Mouse (Mus musculus): ENCODE measurements around the gene Speg. TPM values are rescaled to one million over a fixed set of nuclear protein-coding genes. Genes with fewer than 3 reads are reported as not detected.

The Speg gene
- polyA plus RNA-seq, 1 experiment from 2014 or later: 18.6 TPM

DNA sequence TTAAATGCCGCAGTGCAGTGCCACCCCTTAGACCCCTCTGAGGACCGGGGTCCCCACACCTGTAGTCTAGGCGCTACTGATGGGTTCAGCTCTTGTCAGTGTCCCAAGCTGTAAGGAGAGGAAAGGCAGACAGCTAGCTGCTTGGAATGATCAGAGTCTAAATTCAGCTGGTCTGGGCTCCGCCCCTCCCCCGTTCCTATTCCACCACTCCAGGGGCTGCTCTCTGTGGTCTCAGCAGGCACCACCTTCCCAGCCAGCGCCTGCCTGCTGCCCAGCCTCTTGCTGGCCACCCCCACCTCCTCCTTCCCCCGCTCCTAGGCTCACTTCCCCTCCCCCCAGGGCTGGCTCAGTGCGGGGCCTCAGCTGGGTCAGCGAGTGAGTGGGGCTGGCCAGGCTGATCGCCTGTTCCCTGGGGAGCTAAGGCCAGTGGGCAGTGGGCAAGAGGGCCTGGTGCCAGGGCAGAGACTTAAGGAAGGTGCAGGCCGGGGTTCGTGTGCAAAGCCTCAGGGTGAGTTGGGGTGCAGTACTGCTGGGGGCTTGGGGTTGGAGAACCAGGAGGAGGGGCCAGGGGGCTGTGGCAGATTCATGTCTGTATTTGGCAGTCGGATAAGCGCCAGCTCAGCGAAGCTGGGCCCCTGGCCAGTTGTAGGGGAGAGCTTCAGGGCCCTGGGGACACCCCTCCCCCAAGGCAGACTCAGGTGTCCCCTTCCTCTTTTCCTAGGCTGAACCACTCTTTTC is 24.8 kb downstream of the Speg start:
- Histone ChIP-seq H3K27me3 (no peaks in the 10 kb centered on the region), H3K36me3 (peaks cover 38% of the 10 kb centered on the region)

DNA sequence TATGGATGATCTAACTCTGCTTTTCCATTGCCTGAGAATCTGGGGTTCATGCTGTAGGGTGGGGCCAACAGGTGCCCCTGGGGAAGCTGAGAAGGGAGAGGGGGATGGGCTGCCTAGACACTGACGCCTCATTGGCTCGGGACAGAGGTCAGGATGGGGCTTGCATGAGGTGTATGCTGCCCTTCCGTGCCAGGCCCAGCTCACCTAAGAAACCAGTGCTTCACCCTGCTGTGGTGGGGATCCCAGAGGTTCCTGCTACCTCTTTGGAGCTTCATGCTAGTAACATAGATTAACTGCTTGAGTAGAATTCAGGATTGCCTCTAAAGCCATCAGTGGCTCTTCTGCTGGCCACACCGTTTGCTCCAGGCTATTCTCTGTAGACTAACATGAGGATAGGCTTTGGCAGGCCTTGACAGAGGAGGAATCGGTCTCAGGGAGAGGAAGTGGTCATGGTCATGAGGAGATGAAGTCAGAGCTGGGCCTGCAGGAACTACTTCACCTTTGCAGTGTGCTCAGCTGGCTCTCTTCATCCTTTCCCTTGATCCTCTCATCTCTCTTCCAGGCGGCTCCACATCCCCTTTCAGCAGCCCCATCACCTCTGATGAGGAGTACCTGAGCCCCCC is 25.5 kb downstream of the Speg start:
- 43% methylated on average over 6 of the region's 6 CpGs for WGBS
- no peaks in the 10 kb centered on the region for H3K27me3 ChIP-seq
- no peaks in the 10 kb centered on the region for H3K9me3 ChIP-seq (replicated peaks)
- 0 out of 2 replicates have a peak overlapping the region, but pooled peaks have one; percentile 12 for H3K4me3 ChIP-seq (replicated peaks)
- peaks cover 24% of the 10 kb centered on the region for H3K4me1 ChIP-seq
- peak overlapping the region; percentile 29 for H3K4me2 ChIP-seq (replicated peaks)
- no peak overlapping the region for H3K9ac ChIP-seq
- H3K27ac ChIP-seq (replicated peaks): no peak overlapping the region
- ATAC-seq (ENCODE audit: insufficient number of reproducible peaks, low FRiP score, low TSS enrichment, low read depth): no peak; the same call in 1 of the 2 replicates
- H3K36me3 ChIP-seq: peaks cover 37% of the 10 kb centered on the region

More for the DNA sequence above, 24.8 kb downstream of the Speg start:
- no peak overlapping the region for H3K9ac ChIP-seq
- H3K4me1 ChIP-seq: peaks cover 24% of the 10 kb centered on the region
- H3K27ac ChIP-seq (replicated peaks): peak overlapping the region; percentile 58; the same call in 1 of the 2 replicates
- peak overlapping the region; percentile 29 for H3K4me2 ChIP-seq (replicated peaks)
- H3K9me3 ChIP-seq (replicated peaks): no peaks in the 10 kb centered on the region
- peak overlapping the region; percentile 12; the same call in 1 of the 2 replicates for H3K4me3 ChIP-seq (replicated peaks)
- 11% methylated on average over 15 of the region's 15 CpGs for WGBS
- ATAC-seq (ENCODE audit: insufficient number of reproducible peaks, low FRiP score, low TSS enrichment, low read depth): peak; percentile 86

DNA sequence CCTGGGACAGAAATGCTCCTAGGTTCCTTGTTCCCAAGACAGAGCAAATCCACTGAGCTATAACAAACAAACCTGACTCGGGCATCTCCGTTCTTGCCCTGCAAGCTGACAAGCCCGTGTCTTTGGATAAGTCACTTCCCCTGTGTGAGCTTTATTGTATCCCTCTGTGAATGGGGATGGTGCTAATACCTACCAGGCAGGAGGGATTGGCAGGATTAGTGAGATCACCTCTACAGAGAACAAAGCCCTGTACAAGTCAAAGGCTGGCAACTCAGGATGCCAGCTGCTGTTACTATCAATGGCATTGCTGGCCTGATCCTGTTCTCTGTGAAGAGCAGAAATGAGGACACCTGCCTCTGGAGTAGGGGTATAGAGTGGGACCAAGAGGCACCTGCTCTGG is 30.4 kb downstream of the Speg start:
- H3K4me2 ChIP-seq (replicated peaks): no peak overlapping the region
- ATAC-seq (ENCODE audit: insufficient number of reproducible peaks, low FRiP score, low TSS enrichment, low read depth): no peak
- 83% methylated on average over 3 of the region's 3 CpGs for WGBS
- peaks cover 43% of the 10 kb centered on the region for H3K36me3 ChIP-seq
- H3K9ac ChIP-seq: no peak overlapping the region
- no peak overlapping the region for H3K27ac ChIP-seq (replicated peaks)
- no peaks in the 10 kb centered on the region for H3K27me3 ChIP-seq
- peaks cover under 1% of the 10 kb centered on the region for H3K4me1 ChIP-seq
- H3K9me3 ChIP-seq (replicated peaks): no peaks in the 10 kb centered on the region
- no peak overlapping the region for H3K4me3 ChIP-seq (replicated peaks)

DNA sequence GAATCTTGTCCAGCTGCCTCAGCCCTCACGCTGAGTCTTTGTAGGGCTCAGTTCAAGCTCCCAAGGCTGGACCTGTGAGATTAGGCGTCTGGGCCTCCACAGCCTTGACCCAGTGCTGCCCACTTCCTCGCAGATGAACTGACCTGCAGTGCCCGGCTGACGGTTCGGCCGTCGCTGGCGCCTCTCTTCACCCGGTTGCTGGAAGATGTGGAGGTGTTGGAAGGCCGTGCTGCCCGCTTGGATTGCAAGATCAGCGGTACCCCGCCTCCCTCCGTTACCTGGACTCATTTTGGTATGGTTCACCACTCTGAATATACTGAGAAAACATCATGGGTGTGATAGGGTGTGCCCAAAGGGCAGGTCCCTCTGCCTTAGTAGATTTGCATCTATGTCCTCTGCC is 31.1 kb downstream of the Speg start:
- Histone ChIP-seq H3K4me3 (replicated peaks) (no peak overlapping the region), H3K36me3 (peaks cover 41% of the 10 kb centered on the region), H3K27me3 (no peaks in the 10 kb centered on the region), H3K9ac (no peak overlapping the region), H3K4me2 (replicated peaks) (no peak overlapping the region), H3K9me3 (replicated peaks) (no peaks in the 10 kb centered on the region), H3K27ac (replicated peaks) (no peak overlapping the region), H3K4me1 (no peaks in the 10 kb centered on the region)
- WGBS: 91% methylated on average over 15 of the region's 15 CpGs
- ATAC-seq (ENCODE audit: insufficient number of reproducible peaks, low FRiP score, low TSS enrichment, low read depth): no peak

DNA sequence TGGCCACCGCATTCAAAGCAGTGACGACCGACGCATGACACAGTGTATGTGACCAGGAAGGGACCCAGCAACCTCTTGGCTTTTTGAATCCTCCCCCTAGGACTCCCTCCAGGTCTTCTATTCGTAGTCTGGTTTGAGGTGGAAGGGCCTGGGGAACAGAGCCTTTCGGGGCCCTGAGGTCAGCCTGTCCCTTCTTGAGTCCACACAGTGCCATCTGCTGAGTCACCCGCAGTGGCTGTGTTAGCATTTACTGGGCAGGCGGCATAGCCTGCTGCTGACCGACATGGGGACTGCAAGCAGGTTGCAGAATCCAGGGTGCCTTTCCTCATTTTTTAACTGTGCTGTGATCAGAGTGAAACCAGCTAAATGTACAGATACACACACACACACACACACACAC is 32.0 kb downstream of the Speg start:
- no peaks in the 10 kb centered on the region for H3K4me1 ChIP-seq
- H3K9ac ChIP-seq: no peak overlapping the region
- no peak overlapping the region for H3K4me2 ChIP-seq (replicated peaks)
- H3K36me3 ChIP-seq: peaks cover 32% of the 10 kb centered on the region
- no peak overlapping the region for H3K4me3 ChIP-seq (replicated peaks)
- no peaks in the 10 kb centered on the region for H3K9me3 ChIP-seq (replicated peaks)
- no peak for ATAC-seq (ENCODE audit: insufficient number of reproducible peaks, low FRiP score, low TSS enrichment, low read depth)
- WGBS: 93% methylated on average over 9 of the region's 9 CpGs
- H3K27me3 ChIP-seq: no peaks in the 10 kb centered on the region
- no peak overlapping the region for H3K27ac ChIP-seq (replicated peaks)

DNA sequence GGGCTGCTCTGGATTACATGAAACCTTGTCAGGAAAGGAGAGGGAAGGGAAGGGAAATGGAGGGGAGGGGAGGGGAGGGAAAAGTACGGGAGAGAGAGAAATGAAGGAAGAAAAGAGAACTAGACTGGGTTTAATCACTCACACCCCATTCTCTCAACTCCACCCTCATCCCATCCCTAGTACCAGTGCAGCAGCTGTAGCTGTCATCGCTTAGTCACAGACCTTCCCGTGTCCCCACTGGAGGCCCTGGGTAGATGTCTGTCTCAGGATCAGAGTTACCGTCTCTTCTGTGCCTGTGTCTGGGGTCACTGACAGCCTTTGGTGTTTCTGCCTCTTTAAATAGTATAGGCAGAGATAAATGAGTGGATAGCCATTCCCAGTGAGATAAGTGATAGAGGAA is 33.1 kb downstream of the Speg start:
- WGBS: 62% methylated on average over 4 of the region's 4 CpGs
- Histone ChIP-seq H3K4me1 (no peaks in the 10 kb centered on the region), H3K9me3 (replicated peaks) (no peaks in the 10 kb centered on the region), H3K9ac (no peak overlapping the region), H3K4me2 (replicated peaks) (no peak overlapping the region), H3K27ac (replicated peaks) (no peak overlapping the region), H3K36me3 (peaks cover 23% of the 10 kb centered on the region), H3K27me3 (no peaks in the 10 kb centered on the region), H3K4me3 (replicated peaks) (no peak overlapping the region)
- ATAC-seq (ENCODE audit: insufficient number of reproducible peaks, low FRiP score, low TSS enrichment, low read depth): no peak

DNA sequence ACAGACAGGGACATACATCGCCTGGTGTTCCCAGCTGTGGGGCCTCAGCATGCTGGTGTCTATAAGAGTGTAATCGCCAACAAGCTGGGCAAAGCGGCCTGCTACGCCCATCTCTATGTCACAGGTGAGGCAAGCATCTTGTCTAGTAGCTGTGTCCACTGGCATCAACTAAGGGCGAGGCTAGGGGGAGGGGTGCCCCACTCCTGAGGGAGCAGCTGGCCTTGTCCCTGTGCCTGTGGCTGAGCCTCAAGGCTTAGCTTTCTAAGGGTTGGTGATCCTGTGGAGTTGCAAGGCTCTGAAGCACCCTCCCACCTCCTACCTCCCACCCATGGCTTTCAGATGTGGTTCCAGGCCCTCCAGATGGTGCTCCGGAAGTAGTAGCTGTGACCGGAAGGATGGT is 34.9 kb downstream of the Speg start:
- H3K27me3 ChIP-seq: no peaks in the 10 kb centered on the region
- no peak overlapping the region for H3K4me2 ChIP-seq (replicated peaks)
- H3K36me3 ChIP-seq: peaks cover 19% of the 10 kb centered on the region
- no peak for ATAC-seq (ENCODE audit: insufficient number of reproducible peaks, low FRiP score, low TSS enrichment, low read depth)
- no peaks in the 10 kb centered on the region for H3K4me1 ChIP-seq
- H3K4me3 ChIP-seq (replicated peaks): no peak overlapping the region
- no peaks in the 10 kb centered on the region for H3K9me3 ChIP-seq (replicated peaks)
- WGBS: 85% methylated on average over 7 of the region's 7 CpGs
- no peak overlapping the region for H3K9ac ChIP-seq
- H3K27ac ChIP-seq (replicated peaks): no peak overlapping the region

DNA sequence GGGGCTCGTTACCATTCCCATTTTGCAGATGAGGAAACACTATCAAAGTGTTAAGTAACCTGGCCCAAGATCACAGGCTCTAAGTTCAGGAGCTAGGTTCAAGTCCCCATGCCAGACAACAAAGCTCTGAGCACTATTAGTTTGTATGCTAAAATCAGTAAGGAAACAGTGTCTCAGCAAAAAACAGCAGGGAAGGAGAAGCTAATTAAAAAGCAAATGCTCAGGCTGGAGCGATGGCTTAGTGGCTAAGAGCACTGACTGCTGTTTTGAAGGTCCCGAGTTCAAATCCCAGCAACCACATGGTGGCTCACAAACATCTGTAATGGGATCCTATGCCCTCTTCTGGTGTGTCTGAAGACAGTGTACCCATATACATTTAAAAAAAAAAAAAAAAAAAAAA is 37.1 kb downstream of the Speg start:
- WGBS: 96% methylated on average over 3 of the region's 3 CpGs
- Histone ChIP-seq H3K4me3 (replicated peaks) (no peak overlapping the region), H3K27ac (replicated peaks) (no peak overlapping the region), H3K9me3 (replicated peaks) (no peaks in the 10 kb centered on the region), H3K36me3 (peaks cover 19% of the 10 kb centered on the region), H3K27me3 (no peaks in the 10 kb centered on the region), H3K4me1 (no peaks in the 10 kb centered on the region), H3K4me2 (replicated peaks) (no peak overlapping the region), H3K9ac (no peak overlapping the region)
- no peak for ATAC-seq (ENCODE audit: insufficient number of reproducible peaks, low FRiP score, low TSS enrichment, low read depth)

DNA sequence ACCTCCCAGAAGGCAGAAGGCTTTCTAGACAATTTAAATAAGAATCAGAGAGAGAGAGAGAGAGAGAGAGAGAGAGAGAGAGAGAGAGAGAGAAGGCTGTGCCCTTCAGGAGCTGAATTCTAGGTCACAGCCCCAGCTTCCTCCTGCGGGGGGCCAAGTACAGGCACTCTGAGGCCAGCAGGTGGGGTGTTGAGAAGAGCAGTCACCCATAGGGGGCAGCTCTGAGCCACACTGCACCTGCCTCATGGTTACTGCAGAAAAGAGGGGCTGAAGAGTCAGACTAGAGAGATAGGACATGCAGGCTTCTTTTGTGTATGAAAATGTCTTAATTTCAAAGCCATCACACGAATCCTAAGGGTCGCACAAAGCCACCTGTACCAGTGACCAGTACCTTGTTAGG is 38.7 kb downstream of the Speg start:
- no peak overlapping the region for H3K9ac ChIP-seq
- 63% methylated on average over 3 of the region's 3 CpGs for WGBS

DNA sequence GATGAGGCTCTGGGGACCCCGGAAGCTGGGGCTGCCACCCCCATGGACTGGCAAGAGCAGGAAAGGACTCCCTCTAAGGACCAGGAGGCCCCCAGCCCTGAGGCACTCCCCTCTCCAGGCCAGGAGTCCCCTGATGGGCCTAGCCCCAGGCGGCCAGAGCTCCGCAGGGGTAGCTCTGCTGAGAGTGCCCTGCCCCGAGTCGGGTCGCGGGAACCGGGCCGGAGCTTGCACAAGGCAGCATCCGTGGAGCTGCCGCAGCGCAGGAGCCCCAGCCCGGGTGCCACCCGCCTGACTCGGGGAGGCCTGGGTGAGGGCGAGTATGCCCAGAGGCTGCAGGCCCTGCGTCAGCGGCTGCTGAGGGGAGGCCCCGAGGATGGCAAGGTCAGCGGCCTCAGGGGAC is 46.7 kb downstream of the Speg start:
- Histone ChIP-seq H3K27me3 (peaks cover 59% of the 10 kb centered on the region), H3K4me1 (peaks cover 22% of the 10 kb centered on the region), H3K9ac (no peak overlapping the region), H3K9me3 (replicated peaks) (no peaks in the 10 kb centered on the region), H3K27ac (replicated peaks) (no peak overlapping the region), H3K4me2 (replicated peaks) (peak overlapping the region; percentile 67), H3K4me3 (replicated peaks) (peak overlapping the region; percentile 38), H3K36me3 (peaks cover 12% of the 10 kb centered on the region; the same call in 1 of the 2 replicates)
- peak; percentile 13; the same call in 1 of the 2 replicates for ATAC-seq (ENCODE audit: insufficient number of reproducible peaks, low FRiP score, low TSS enrichment, low read depth)
- WGBS: 19% methylated on average over 20 of the region's 20 CpGs

More for the DNA sequence above, 38.7 kb downstream of the Speg start:
- Histone ChIP-seq H3K27ac (replicated peaks) (no peak overlapping the region), H3K36me3 (peaks cover 19% of the 10 kb centered on the region), H3K9me3 (replicated peaks) (no peaks in the 10 kb centered on the region), H3K27me3 (no peaks in the 10 kb centered on the region; the same call in 1 of the 2 replicates), H3K4me1 (no peaks in the 10 kb centered on the region), H3K4me3 (replicated peaks) (no peak overlapping the region), H3K4me2 (replicated peaks) (no peak overlapping the region)
- no peak for ATAC-seq (ENCODE audit: insufficient number of reproducible peaks, low FRiP score, low TSS enrichment, low read depth)

DNA sequence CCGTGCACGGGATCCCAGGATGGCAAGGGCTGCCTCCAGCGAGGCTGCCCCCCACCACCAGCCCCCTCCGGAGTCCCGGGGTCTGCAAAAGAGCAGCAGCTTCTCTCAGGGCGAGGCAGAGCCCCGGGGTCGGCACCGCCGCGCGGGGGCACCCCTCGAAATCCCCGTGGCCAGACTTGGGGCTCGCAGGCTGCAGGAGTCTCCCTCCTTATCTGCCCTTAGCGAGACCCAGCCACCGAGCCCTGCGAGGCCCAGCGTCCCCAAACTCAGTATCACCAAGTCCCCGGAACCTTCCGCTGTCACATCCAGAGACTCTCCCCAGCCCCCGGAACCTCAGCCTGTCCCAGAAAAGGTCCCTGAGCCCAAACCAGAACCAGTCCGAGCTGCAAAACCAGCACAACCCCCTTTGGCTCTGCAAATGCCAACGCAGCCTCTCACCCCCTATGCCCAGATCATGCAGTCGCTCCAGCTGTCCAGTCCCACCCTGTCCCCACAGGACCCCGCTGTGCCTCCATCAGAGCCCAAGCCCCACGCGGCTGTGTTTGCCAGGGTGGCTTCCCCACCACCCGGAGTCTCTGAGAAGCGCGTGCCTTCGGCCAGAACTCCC is 47.2 kb downstream of the Speg start:
- Histone ChIP-seq H3K4me2 (replicated peaks) (peak overlapping the region; percentile 67), H3K4me1 (peaks cover 22% of the 10 kb centered on the region), H3K9ac (0 out of 2 replicates have a peak overlapping the region, but pooled peaks have one; percentile 3), H3K27me3 (peaks cover 63% of the 10 kb centered on the region), H3K27ac (replicated peaks) (no peak overlapping the region), H3K36me3 (peaks cover 12% of the 10 kb centered on the region; the same call in 1 of the 2 replicates), H3K9me3 (replicated peaks) (no peaks in the 10 kb centered on the region), H3K4me3 (replicated peaks) (peak overlapping the region; percentile 38)
- 9% methylated on average over 32 of the region's 32 CpGs for WGBS
- ATAC-seq (ENCODE audit: insufficient number of reproducible peaks, low FRiP score, low TSS enrichment, low read depth): 0 out of 2 replicates have a peak, but pooled peaks have one; percentile 9

All from embryonic facial prominence, embryonic 15.5 days (tissue).